Mouse (Mus musculus) activated CD4-positive, CD25-positive, alpha-beta regulatory T cell, adult 4 months (primary cell): ENCODE results near the gene Serpina11. TPM values are rescaled to one million over a fixed set of nuclear protein-coding genes. Genes with fewer than 3 reads are reported as not detected.

Source experiments
- ATAC-seq: one replicate; pipeline ENCODE4 v1.8.0; 2017
- polyA plus RNA-seq, 2 experiments: library from polyadenylated mRNA; unstranded; fragments of 100-300 nt; shearing (Covaris generic); gene quantifications; one replicate each; pipeline ENCODE4 v1.2.1; 2017

Serpina11 gene
- polyA plus RNA-seq = not detected

DNA sequence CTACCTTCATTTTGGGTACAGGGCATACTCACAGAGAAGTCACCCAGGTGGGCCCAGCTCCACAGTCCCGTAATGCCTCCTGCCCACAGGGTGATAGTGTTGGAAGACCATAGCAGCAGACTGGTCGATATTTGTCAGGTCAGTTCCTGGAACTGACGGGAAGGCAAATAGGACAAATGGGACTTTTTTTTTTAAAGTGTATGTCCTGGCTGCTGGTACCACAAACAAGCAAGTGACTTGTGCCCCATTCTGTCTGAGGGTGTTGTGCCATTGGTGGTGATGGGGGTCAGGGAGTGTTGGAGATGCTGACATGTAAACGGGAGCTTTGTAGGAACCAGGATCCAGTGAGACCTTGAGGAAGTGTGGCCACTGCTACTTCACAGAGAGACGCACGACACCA is at the start of gene Serpina11:
Serpina11 (minus strand) TSS at position 101 of the 400 bp plus-strand sequence.
- no peak for ATAC-seq

DNA sequence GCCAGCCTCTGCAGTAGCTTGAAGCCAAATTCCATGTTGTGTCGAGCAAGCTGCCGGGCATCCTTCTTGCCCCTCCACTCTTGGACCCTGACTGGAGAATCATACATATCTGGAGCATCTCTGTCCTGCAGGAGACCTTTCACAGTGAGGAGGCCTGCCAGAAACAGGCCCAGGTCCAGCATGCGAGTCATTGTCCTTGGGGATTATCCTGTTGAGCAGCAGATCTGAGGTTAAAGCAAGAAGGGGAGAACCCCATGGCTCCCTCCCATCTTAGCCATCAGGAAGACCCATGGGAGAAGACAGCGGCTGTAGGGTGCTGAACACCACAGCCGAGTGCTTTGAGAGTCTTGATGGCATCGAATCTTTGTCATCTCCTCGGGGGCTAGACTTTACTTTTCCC is 48.4 kb upstream of the Serpina11 start:
- no peak for ATAC-seq

DNA sequence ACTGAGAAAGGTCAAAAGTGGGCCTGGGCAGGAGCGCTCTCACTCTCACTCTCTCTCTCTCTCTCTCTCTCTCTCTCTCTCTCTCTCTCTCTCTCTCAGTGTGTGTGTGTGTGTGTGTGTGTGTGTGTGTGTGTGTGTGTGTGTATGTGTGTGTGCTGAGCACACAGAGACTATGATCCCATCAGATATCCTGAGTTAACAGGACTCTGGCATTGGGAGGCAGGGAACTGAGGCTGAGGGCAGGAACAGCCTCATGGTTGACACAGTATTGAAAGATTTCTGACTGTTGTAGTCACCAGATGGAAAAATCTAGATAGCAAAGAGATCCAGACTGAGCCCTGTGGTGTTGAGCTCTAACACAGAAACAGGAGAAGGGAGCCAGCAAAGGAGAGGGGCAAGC is 44.0 kb upstream of the Serpina11 start:
- ATAC-seq = no peak

DNA sequence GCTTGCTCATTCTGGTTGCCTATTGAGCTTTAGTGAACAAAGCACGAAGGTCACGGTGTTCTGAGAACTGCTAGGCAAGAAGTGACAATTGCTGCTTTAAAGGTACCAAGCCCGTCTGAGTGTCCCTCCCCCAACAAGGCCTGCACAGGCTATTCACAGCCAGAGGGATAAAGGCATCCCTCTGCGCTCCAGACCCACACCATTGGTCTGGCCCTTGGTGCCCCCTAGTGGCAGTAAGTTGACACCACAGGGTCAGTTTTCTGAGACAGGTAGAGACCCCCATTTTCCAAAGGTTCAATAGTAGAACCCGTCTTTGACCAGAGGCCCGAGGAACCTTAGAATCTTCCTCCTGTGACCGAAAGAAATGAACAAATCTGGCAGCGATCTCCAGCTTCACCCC is 40.2 kb upstream of the Serpina11 start:
- no peak for ATAC-seq

DNA sequence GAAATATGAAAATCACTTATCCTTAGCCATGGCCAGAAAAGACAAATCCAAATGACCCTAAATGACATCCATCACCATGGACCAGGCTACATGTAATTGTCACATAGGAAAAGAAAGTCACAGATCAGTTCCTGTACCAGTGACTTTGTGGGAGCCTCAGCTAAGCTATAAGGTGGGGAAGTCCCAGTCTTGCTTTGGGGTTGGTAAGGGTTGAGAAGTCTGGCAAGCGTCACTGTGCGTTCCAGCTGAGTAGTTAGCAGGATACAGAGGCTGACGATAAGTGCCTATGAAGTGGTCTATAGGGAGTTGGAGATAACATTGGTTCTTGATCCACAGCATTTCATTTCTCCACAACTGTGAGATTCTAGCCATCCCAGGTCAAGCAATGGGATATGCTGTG is 25.5 kb upstream of the Serpina11 start:
- ATAC-seq = peak; percentile 79

DNA sequence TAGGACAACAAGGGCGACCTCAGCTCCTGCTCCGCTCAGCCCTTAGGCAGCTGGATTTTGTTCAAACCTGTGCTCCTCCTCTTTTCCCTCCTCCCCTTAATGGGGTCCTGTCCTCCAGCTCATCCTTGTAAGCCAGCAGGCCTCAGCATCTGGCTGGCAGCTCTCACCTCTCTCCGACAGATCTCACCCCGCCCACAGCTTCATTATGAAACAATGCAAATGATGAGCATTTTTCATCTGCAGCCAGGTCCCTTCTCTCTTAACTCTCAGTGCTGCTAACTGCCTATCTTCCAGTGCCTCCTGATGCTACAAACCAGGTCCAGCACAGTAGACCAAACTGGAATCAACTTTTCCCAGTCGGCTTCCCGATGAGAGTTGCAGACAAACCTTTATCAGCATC is 23.9 kb upstream of the Serpina11 start, which contains the start of gene Serpina9:
Serpina9 (minus strand) TSS at position 136 of the 400 bp plus-strand sequence.
- no peak for ATAC-seq

DNA sequence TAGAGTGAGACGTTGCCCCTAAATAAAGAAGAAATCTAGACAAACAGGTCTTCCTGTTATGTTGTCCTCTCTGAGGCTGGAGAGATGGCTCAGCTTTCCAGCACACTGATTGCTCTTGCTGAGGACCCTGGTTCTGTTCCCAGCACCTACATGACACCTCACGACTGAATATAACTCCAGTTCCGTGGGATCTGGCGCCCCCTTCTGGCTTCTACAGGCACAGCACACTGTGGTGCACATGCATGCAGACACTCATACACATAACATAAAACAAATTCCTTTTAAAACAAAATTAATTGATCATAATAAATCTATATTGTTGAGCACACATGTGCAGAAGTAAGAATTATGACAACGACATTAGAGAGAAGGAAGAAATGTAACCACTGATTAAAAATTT is 14.9 kb upstream of the Serpina11 start:
- no peak for ATAC-seq

DNA sequence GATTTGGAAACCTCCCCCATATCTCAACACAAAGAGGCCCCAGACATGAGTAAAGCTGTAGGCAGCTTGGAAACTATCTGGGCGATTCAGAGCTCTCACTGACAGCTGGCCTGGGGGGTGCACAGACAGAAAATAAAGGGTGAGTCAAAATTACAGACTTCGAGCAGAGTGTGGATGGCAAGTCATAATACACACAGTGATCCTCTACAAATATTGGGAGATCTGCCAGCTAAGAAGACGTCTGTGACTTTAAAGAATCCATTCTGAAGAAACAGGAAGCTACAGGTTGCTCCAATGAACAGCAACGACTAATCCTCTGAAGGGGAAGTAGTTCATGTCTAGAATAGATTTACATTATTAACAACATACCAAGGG is 13.5 kb upstream of the Serpina11 start:
- no peak for ATAC-seq

DNA sequence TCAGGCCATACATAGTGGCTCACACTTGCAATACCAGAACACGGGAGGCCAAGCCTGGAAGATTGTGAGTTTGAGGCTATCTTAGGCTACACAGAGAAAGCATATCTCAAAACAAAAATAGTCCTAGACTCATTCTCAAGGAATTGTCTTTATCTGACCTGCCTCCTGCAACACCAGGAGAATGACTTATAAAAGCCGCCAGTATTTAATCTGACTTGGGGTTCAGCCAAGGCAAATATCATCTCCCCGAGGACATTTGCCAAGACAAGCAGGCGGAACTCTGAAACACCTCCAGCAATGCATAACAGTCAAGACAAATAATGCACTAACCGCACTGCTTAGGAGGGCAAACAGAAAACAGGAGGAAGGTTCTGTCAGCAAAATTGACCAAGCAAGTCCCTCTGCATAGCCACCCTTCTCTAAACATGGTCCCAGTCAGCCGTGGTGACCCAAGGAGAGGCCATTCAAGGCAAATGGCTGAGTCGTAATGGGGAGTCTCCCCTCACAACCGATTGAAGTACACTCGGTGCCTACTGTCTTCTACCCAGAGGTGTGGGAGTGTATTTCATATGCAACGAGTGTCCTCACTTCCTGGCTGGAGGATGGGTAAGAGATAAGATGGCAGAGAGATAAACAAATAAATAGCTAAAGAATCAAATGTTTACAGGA is 12.9 kb upstream of the Serpina11 start:
- no peak for ATAC-seq

DNA sequence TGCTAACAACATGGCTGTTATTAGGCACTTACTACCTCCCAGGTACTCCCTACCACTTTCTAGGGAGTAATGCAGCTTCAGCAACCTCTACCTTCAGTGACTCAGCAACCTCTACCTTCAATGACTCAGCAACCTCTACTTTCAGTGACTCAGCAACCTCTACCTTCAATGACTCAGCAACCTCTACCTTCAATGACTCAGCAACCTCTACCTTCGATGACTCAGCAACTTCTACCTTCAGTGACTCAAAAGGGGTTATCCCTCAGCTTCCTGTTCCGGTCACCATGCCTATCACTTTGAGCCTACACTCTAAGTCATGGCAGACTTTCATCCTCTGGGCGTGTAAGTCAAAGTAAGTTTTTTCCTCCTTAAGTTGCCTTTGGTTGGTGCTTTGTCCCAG is 10.8 kb upstream of the Serpina11 start:
- no peak for ATAC-seq

DNA sequence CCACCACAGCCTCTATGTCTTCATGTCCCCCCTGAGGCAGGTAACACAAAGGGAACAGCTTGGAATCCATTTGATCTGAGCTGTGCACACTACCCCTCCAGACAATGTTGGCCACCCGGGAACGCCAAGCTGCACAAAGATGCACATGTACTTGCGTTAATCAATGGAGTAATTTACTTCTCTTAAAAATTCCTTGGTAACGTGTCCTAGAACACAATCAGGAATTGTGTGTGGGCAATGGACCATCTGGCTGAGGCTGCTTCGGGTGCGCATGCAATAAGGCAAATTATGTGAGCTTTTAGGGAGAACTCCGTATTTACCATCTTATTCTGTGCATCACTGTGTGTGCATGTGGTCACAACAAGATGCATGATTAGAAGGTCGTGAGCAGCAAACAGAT is 9.9 kb upstream of the Serpina11 start:
- ATAC-seq = no peak

DNA sequence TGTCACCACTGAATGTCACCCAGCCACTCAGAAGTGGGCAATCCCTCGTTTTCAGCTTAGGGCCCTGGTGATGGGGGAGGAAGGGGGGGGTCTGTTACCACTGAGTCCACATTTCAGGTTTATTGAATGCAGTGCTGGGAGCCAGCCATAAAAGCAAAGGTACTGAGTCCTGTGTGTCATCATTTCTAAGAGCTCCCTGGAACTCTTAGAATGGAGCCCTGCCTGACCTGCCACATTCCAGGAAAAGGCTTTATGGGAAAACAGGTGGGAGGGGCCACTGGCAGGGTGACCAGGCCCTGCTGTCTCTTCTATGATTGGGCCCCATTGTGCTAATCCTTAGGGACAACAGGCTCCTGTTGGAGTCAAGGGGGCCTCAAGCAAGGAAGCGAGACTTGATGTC is 6.8 kb upstream of the Serpina11 start:
- no peak for ATAC-seq

DNA sequence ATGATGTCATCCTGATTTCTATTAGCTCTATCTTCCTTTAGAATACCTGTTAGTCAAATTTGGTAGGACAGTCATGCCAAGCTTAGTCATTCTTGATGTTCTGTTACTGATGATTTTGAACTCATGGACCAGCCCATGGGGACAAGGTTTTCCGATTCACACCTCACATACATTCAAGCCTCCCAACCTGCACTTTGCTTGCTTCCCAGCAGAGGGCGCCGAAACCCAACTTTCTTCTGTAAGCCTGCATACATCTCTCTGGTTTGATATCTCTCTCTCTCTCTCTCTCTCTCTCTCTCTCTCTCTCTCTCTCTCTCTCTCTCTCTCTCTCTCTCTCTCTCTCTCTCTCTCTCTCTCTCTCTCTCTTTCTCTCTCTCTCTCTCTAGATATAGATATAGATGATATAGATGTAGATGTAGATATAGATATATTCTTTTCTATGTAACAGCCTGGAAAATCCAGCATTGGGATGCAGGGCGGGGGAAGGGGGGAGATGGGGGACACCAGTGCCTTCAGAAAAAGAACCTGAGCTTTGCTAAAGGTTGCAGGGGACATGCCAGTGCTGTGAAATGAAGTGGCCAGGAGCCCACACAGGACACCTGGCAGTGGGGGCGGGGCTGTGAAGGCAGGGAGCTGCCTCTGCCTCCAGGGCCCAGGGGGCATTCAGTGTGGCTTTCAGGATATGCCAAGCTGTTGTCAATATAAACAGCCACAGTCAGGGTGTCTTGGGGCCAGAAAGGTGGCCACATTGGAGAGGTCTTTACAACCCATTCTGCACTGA is 5.7 kb upstream of the Serpina11 start:
- ATAC-seq = peak; percentile 78

DNA sequence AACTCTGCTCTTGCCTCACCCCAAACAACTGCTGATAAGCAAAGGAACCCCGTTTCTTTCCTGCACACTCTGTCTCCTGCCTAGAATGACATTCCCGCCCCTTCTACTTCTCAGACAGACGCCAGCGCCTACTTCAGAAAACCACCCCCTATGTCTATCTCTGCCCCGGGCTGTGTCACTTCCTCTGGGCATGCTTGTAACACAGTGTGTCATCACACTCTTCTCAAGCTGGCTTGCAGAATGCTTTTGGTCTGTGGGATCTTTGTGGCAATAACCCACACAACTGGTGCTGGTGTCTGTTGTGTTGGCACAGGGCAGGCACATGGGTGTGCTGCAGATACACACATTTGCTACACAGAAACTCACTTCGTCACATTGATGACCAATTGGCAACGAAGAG is 3.2 kb upstream of the Serpina11 start:
- no peak for ATAC-seq

DNA sequence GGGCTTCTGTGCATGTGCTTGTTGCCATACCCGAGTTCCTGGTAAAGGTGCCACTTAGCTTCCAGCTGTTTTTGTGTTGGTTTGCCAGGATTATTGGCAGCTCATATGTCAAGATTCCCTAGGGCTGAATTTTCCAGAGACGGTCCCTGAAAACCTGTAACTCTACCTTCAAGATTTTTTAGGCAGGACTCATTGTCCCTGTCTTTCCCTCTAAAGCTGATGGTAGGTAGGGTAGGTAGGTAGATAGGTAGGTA is 316 bp downstream of the Serpina11 start:
- ATAC-seq = no peak

DNA sequence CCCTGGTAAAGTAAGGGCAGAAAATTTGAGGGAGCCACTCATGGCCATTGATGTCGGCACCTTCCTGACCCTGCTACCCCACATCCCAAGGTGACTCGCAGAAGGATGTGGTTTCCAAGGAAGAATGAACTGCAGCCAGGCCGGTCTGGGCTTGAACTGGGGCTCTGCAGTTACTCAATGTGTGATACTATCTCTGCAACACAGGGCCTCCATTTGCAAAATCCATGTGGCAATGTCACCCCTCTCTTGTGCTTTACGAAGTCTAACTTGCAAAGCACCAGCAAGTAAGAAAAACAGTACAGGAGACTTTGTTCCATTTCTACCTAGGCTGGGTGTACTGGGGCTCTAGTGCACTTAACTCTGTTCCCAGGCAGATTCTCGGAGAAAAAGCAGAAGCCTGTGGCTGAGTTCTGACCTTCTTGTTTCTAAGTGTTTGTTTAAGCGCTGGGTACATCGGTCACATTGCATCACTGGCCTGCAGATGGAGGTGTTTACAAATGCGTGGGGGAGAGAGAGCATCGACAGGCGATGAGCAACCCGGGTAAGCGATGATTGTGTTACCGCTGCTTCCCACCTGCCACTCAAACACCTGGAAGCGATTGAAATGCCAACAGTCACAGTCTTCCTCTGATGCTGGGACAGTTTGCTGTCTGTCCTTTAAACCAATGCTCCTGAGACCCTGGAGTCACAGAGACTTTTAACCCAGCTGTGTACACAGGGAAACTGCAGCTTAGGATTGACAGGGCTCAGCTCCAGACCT is 823 bp downstream of the Serpina11 start:
- ATAC-seq = no peak

DNA sequence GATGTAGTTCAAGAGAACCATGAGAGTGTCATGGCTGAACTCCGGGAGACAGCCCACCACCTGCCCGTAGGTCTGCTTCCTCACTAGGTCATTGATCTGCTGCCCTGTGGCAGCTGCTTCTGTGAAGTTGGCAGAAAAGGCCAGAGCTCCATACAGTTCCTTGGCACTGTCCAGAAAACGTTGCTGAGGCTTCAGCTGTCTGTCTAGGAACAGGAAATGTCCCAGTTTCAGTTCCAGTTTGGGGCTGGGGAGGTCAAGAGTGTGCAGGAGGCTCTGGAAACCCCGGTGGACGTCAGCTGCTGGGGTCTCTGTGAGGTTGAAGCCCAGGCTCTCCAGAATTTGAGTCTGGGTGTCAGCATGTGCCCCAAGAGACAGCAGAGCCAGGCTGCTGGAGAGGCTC is 3.9 kb downstream of the Serpina11 start:
- no peak for ATAC-seq

DNA sequence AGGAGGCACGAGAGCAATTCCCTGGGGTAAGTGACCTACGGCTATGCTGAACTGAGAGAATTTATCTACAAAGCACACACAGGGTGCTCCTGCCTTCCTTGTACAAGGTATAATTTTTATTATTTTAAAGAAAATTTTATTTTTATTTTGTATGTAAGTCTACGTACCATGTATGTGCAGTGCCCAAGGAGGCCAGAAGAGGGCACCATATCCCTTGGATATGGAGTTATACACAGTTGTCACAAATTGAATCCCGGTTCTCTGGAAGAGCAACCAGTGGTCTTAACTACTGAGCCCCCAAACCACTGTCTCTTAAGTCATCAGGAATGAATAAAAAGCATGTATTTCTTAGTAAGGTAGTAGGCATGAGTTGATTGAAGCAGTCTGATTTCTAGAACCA is 4.8 kb downstream of the Serpina11 start:
- ATAC-seq = no peak

DNA sequence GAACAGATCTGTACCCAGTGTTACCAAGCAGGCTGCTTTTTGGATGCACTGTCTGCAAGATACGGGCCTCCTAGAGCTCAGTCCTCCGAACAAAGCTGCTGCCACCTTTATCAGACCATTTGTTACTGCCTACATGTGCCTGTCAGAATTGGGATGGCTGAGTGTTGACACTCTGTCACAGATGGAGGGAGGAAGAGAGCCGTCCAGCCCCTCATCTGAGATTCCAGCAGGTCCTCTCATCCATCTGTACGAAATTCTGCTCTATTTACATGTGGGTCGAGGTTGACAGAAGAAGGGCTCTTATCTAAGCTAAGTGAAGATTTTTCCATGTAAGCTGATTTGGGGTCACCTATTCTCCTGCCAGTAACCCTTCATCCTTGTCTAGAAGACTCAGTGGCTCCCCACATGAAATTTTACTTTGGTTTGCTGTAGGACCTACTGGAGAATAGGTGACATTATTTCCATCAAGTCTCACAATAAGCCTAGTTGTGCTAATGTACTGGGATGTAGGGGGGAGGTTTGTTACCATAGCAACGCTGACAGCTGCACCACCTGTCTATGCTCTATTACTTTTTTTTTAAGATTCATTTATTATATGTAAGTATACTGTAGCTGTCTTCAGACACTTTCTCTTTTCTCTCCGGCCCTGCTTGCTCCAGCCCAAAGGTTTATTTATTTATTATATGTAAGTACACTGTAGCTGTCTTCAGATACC is 8.0 kb downstream of the Serpina11 start:
- no peak for ATAC-seq

DNA sequence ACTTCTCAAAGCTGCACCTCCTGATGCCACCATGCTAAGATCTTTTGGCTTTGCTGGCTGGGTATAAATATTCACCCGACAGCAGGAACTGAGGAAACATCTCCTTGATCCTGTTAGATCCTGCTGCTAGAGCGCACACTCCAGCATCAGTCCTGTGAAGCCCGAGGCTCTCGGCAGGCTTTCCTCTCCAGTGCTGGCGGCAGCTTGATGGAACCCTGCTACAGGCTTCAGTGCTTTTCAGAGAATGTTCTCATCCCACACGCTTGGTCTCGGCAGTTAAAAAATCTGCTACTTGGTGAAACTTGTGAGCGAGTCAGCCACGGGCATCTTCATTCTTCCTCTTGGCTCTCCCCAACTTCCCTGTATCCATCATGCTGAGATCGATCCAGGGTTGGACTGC is 11.5 kb downstream of the Serpina11 start:
- no peak for ATAC-seq

DNA sequence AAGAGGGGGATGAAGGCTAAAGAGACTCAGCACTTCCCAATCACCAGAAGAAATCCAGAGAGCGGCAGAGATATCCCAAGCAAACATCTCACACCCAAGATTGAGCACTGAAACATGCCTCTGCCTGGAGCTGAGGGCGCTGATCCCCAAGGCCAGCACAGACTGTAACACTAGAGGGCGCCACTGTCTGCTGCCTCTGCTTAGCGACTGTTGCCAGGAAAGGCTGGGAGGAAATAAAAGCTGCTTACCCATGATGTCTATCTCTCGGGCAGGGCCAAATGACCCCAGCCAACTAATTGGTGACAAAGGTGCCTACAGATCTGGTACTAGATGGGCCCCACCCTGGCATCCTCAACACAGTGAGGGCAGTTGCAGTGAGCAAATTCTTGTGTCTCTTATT is 11.9 kb downstream of the Serpina11 start:
- ATAC-seq = no peak

DNA sequence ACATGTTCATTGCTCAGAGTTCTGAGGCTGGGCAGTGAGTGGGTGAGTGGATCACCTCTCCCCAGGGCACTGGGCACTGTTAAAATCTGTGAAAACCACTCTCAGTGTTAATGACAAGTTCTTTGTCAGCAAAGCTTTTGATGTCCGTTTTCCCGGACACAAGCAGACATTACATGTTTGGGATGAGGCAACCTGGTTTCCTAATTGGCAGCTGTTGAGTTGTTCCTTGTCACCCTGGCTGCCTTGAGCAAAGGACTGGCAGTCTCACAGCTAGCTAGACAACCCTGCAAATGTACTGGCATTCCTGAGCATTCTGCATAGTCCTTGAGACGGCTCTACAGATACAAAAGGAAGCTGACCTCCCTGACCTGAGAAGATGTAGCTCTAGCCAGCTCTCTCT is 12.7 kb downstream of the Serpina11 start:
- ATAC-seq = no peak

DNA sequence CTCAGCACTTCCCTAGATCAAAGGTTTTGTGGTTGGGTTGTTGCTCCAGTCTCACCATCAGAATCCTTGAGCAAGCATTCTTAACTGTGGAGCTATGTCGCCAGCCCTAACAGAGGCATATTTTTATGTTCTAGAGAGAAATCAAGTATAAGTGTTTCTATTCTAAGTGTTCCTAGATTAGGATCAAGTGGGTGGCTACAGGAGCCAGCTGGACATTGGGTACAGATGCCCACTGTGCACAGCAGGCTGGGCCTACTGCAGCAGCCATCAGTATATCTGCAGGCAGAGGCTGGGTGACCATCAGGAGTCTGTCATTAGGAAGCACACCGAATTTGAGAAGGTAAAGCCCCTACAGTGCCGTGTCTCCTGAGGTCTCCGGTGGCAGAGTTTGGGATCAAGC is 18.7 kb downstream of the Serpina11 start:
- ATAC-seq = no peak
